Mouse (Mus musculus): Measurements from ENCODE around the gene Rfng. TPM values are rescaled to one million over a fixed set of nuclear protein-coding genes. Genes with fewer than 3 reads are reported as not detected.
"Not testable (repeated sequence)": the region's sequence is repeated elsewhere in the genome, so short reads cannot be mapped to it uniquely, and the experiment has no call there.

Rfng gene
- polyA plus RNA-seq, 1 experiment from 2014 or later: 23.7 TPM

DNA sequence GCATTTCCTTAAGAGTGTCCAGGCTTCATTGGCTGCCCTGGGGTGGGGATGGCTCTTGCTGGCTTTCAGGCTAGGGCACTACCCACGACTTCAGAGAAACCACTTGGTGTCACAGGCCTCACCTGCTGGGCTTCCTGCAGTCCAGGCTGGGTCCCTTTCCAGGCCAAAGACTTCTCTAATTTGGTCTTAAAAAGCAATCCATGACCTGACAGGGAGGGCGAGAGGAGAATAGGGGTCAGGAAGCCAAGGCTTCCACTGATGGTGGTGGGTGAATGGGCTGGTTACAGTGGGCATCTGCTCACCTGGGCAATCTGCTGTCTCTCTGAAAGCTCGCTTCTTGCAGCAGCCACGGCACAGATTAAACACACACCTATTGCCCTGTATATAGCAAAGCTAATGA is 5.3 kb upstream of the Rfng start:
- 84% methylated on average over 4 of the region's 4 CpGs for WGBS
- no peak overlapping the region for H3K4me2 ChIP-seq (ENCODE audit: low read depth, severe bottlenecking)
- H3K9ac ChIP-seq (ENCODE audit: low read length): no peak overlapping the region
- H3K27ac ChIP-seq (replicated peaks; ENCODE audit: low read depth, low read length): no peak overlapping the region
- H3K4me1 ChIP-seq (ENCODE audit: control insufficient read depth, insufficient read depth, low read length): peaks cover 7% of the 10 kb centered on the region; the same call in 1 of the 2 replicates
- H3K9me3 ChIP-seq (ENCODE audit: control insufficient read depth, low read length): no peaks in the 10 kb centered on the region
- H3K36me3 ChIP-seq (ENCODE audit: control insufficient read depth, insufficient read depth, low read length): peaks cover 37% of the 10 kb centered on the region
- ATAC-seq (ENCODE audit: insufficient number of reproducible peaks, low FRiP score, low TSS enrichment, low read depth) (no peak), DNase-seq (ENCODE audit: low spot score) (no peak)
- H3K4me3 ChIP-seq (ENCODE audit: low read depth, low read length): no peak overlapping the region
- no peaks in the 10 kb centered on the region for H3K27me3 ChIP-seq (ENCODE audit: control insufficient read depth, insufficient read depth, low read length)

DNA sequence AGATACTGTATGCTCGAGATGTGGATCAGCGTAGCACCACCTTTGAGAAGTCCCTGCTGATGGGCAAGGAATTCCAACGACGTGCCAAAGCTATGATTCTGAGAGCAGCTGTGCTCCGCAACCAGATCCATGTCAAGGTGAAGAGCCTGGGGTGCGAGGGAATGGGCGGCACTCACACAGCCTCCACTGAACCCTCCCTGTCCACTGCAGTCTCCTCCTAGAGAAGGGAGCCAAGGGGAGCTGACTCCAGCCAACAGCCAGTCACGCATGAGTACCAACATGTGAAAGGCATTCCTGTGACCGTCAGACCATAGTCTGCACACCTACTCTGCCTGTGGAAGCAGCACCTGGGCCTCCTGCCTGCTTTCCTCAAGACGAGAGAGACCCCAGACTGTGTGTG is 4.5 kb upstream of the Rfng start:
- WGBS: 86% methylated on average over 9 of the region's 10 CpGs
- H3K4me2 ChIP-seq (ENCODE audit: low read depth, severe bottlenecking); ATAC-seq (ENCODE audit: insufficient number of reproducible peaks, low FRiP score, low TSS enrichment, low read depth); H3K27me3 ChIP-seq (ENCODE audit: control insufficient read depth, insufficient read depth, low read length); H3K27ac ChIP-seq (replicated peaks; ENCODE audit: low read depth, low read length); H3K4me1 ChIP-seq (ENCODE audit: control insufficient read depth, insufficient read depth, low read length); H3K9ac ChIP-seq (ENCODE audit: low read length); H3K9me3 ChIP-seq (ENCODE audit: control insufficient read depth, low read length); H3K4me3 ChIP-seq (ENCODE audit: low read depth, low read length); DNase-seq (ENCODE audit: low spot score): not testable (repeated sequence)
- H3K36me3 ChIP-seq (ENCODE audit: control insufficient read depth, insufficient read depth, low read length): peaks cover 34% of the 10 kb centered on the region

DNA sequence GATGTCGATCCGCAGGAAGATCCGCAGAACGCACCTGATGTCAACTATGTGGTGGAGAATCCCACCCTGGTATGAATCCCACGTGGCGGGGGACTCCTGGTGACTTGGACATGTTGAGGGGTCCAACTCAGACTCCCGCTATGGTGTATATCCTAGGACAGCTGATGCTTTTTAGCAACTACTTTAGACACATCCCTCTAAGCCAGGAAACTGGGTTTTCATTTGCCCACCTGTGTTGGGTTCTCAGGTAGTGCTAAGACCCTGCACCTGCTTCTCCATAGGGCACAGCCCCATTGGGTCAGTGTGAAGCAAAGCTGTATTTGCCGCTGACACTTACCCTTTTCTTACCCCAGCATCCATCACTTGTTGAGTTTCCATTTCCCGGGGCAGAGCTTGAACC is 1.1 kb upstream of the Rfng start:
- no peak overlapping the region for H3K27ac ChIP-seq (replicated peaks; ENCODE audit: low read depth, low read length)
- H3K4me2 ChIP-seq (ENCODE audit: low read depth, severe bottlenecking): peak overlapping the region; percentile 96
- peak overlapping the region; percentile 90 for H3K9ac ChIP-seq (ENCODE audit: low read length)
- H3K27me3 ChIP-seq (ENCODE audit: control insufficient read depth, insufficient read depth, low read length): no peaks in the 10 kb centered on the region
- whole genome bisulfite sequencing: 38% methylated on average over 9 of the region's 9 CpGs
- DNase-seq (ENCODE audit: low spot score): no peak
- H3K4me1 ChIP-seq (ENCODE audit: control insufficient read depth, insufficient read depth, low read length): peaks cover 12% of the 10 kb centered on the region
- no peaks in the 10 kb centered on the region for H3K9me3 ChIP-seq (ENCODE audit: control insufficient read depth, low read length)
- peaks cover 19% of the 10 kb centered on the region for H3K36me3 ChIP-seq (ENCODE audit: control insufficient read depth, insufficient read depth, low read length)
- peak overlapping the region; percentile 96 for H3K4me3 ChIP-seq (ENCODE audit: low read depth, low read length)
- ATAC-seq (ENCODE audit: insufficient number of reproducible peaks, low FRiP score, low TSS enrichment, low read depth): no peak

DNA sequence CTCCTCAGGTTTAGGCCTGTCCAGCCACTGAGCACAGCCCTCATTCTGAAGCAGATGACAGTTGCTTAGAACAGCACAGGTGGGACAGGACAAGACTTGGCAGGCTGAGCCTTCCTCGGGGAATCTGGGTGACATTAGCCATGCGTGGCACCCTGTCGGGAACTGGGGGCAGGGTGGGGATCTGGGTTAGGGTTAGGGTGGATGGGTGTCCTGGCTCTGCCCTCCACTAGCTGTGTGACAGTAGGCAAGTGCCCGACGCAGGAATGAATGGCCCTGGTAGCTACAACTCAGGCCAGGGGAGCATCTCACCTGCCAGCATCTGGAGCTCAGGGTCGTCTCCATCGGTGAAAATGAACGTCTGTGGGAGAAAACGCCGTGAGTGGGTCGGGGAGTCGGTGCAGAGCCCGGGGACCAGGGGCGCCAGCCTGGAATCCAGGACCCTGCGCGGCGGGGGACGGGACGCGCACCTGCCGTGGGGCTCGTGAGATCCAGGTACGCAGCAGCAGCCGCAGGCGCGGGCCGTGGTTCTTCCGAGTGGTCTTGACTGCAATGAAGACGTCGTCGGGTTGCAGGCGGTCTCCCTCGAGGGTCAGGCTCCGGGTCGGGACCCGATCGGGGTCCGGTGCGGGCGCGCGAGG is 462 bp downstream of the Rfng start:
- Histone ChIP-seq H3K36me3 (ENCODE audit: control insufficient read depth, insufficient read depth, low read length) (peaks cover 7% of the 10 kb centered on the region), H3K27me3 (ENCODE audit: control insufficient read depth, insufficient read depth, low read length) (no peaks in the 10 kb centered on the region), H3K27ac (replicated peaks; ENCODE audit: low read depth, low read length) (no peak overlapping the region), H3K9ac (ENCODE audit: low read length) (peak overlapping the region; percentile 90), H3K9me3 (ENCODE audit: control insufficient read depth, low read length) (no peaks in the 10 kb centered on the region), H3K4me2 (ENCODE audit: low read depth, severe bottlenecking) (peak overlapping the region; percentile 96), H3K4me1 (ENCODE audit: control insufficient read depth, insufficient read depth, low read length) (peaks cover 12% of the 10 kb centered on the region), H3K4me3 (ENCODE audit: low read depth, low read length) (peak overlapping the region; percentile 96)
- WGBS: 3% methylated on average over 35 of the region's 42 CpGs
- DNase-seq (ENCODE audit: low spot score): peak; percentile 29
- ATAC-seq (ENCODE audit: insufficient number of reproducible peaks, low FRiP score, low TSS enrichment, low read depth): no peak

DNA sequence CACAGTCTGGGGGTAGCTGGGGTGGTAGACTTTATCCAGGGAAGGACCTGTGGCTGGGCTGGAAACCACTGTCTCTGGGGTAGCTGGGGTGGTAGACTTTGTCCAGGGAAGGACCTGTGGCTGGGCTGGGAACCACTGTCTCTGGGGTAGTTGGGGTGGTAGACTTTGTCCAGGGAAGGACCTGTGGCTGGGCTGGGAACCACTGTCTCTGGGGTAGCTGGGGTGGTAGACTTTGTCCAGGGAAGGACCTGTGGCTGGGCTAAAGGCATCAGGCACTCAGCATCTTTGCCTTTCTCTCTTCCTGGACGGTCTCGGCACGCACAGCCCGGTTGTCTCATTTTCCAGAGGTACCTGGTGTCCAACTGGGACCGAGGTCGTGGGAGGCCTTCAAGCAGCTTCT is 2.6 kb downstream of the Rfng start:
- ATAC-seq (ENCODE audit: insufficient number of reproducible peaks, low FRiP score, low TSS enrichment, low read depth); H3K27ac ChIP-seq (replicated peaks; ENCODE audit: low read depth, low read length); H3K4me3 ChIP-seq (ENCODE audit: low read depth, low read length); H3K27me3 ChIP-seq (ENCODE audit: control insufficient read depth, insufficient read depth, low read length); H3K36me3 ChIP-seq (ENCODE audit: control insufficient read depth, insufficient read depth, low read length); H3K4me2 ChIP-seq (ENCODE audit: low read depth, severe bottlenecking); H3K9ac ChIP-seq (ENCODE audit: low read length); DNase-seq (ENCODE audit: low spot score); H3K9me3 ChIP-seq (ENCODE audit: control insufficient read depth, low read length): not testable (repeated sequence)
- H3K4me1 ChIP-seq (ENCODE audit: control insufficient read depth, insufficient read depth, low read length): peaks cover 13% of the 10 kb centered on the region
- 96% methylated on average over 6 of the region's 6 CpGs for WGBS

DNA sequence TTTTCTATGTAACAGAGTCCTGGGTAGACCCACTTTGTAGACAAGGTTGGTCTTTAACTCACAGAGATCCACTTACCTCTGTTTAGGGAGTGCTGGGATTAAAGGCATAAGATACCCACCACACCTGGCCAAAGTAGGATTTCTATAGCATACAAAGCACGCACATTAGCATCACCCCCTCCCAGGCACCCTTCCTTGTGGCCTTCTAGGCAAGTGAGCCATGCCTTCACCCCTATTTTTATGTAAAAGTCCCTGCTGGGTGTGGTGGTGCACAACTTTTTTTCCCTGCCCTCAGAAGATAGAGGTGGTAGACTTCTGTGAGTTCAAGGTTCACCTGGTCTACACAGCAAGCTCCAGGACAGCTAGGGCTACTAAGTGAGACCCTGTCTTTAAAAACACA is 4.1 kb downstream of the Rfng start:
- WGBS: 81% methylated on average over 1 of the region's 1 CpGs

DNA sequence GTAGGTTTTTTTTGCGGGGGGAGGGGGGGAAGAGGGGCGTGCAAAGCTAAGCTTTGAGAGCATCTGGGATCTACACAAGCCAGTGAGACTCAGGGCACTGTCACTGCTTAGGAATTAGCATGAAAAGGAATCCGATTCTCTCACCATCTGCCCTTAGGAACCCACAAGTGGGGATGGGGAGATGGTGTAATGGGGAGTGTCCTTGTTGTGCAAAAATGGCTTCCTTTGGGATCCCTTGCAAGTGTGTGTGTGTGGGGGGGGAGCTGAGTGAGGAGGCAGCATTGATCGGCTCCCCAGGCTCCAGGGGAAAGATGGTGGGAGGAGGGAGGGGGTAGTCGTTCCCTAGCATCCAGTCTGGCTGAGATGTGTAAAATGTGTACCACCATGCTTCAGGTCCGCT is 6.9 kb downstream of the Rfng start:
- Histone ChIP-seq H3K4me2 (ENCODE audit: low read depth, severe bottlenecking) (no peak overlapping the region), H3K4me1 (ENCODE audit: control insufficient read depth, insufficient read depth, low read length) (0 out of 2 replicates have a peak, but pooled peaks cover 2% of the 10 kb centered on the region), H3K4me3 (ENCODE audit: low read depth, low read length) (no peak overlapping the region), H3K27ac (replicated peaks; ENCODE audit: low read depth, low read length) (no peak overlapping the region), H3K36me3 (ENCODE audit: control insufficient read depth, insufficient read depth, low read length) (no peaks in the 10 kb centered on the region), H3K9me3 (ENCODE audit: control insufficient read depth, low read length) (no peaks in the 10 kb centered on the region), H3K9ac (ENCODE audit: low read length) (peak overlapping the region; percentile 17; the same call in 1 of the 2 replicates), H3K27me3 (ENCODE audit: control insufficient read depth, insufficient read depth, low read length) (no peaks in the 10 kb centered on the region)
- DNase-seq (ENCODE audit: low spot score) (no peak), ATAC-seq (ENCODE audit: insufficient number of reproducible peaks, low FRiP score, low TSS enrichment, low read depth) (no peak)
- WGBS: 39% methylated on average over 6 of the region's 6 CpGs

More for the DNA sequence above, 4.1 kb downstream of the Rfng start:
- Histone ChIP-seq H3K36me3 (ENCODE audit: control insufficient read depth, insufficient read depth, low read length) (no peaks in the 10 kb centered on the region; the same call in 1 of the 2 replicates), H3K27me3 (ENCODE audit: control insufficient read depth, insufficient read depth, low read length) (no peaks in the 10 kb centered on the region), H3K4me3 (ENCODE audit: low read depth, low read length) (no peak overlapping the region), H3K9me3 (ENCODE audit: control insufficient read depth, low read length) (no peaks in the 10 kb centered on the region), H3K9ac (ENCODE audit: low read length) (no peak overlapping the region), H3K27ac (replicated peaks; ENCODE audit: low read depth, low read length) (no peak overlapping the region), H3K4me1 (ENCODE audit: control insufficient read depth, insufficient read depth, low read length) (peaks cover 9% of the 10 kb centered on the region), H3K4me2 (ENCODE audit: low read depth, severe bottlenecking) (no peak overlapping the region)
- no peak for DNase-seq (ENCODE audit: low spot score)
- no peak for ATAC-seq (ENCODE audit: insufficient number of reproducible peaks, low FRiP score, low TSS enrichment, low read depth)

DNA sequence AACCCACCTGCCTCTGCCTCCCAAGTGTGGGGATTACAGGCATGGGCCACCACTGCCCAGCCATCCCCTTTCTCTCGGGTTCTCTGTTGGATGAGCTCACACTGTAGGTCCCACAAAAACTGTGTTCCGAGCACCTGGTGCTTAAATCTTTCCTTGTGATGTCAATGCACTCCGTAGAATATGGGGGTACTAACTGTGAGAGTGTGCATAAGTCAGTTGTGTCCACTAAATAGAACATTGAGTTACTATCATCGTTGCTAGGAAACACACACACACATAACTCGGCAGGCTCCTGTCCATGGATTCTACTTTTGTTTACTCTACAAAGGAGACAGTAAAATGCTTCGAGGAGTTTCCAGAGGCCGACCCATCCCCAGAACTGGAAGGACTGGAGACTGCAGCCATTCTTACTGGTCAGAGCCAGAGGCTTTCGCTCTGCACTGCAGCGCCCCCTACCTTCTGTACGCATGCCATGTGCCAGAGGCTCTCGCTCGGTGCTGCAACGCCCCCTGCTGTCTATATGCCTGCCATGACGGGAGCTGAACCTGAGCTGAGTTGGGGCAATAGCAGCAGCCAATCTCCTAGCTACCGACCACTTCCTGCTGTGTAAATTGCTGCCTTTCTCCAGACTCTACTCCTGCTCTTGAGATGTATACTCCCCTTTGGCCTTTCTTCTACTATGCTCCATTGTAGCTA is 8.1 kb downstream of the Rfng start:
- no peak overlapping the region for H3K9ac ChIP-seq (ENCODE audit: low read length)
- no peak overlapping the region for H3K27ac ChIP-seq (replicated peaks; ENCODE audit: low read depth, low read length)
- no peaks in the 10 kb centered on the region for H3K9me3 ChIP-seq (ENCODE audit: control insufficient read depth, low read length)
- no peaks in the 10 kb centered on the region for H3K27me3 ChIP-seq (ENCODE audit: control insufficient read depth, insufficient read depth, low read length)
- ATAC-seq (ENCODE audit: insufficient number of reproducible peaks, low FRiP score, low TSS enrichment, low read depth) (peak; percentile 74; the same call in 1 of the 2 replicates), DNase-seq (ENCODE audit: low spot score) (peak; percentile 97)
- H3K4me3 ChIP-seq (ENCODE audit: low read depth, low read length): no peak overlapping the region
- 0 out of 2 replicates have a peak, but pooled peaks cover 2% of the 10 kb centered on the region for H3K4me1 ChIP-seq (ENCODE audit: control insufficient read depth, insufficient read depth, low read length)
- no peak overlapping the region for H3K4me2 ChIP-seq (ENCODE audit: low read depth, severe bottlenecking)
- 30% methylated on average over 15 of the region's 15 CpGs for WGBS
- H3K36me3 ChIP-seq (ENCODE audit: control insufficient read depth, insufficient read depth, low read length): no peaks in the 10 kb centered on the region
